Mouse (Mus musculus): ENCODE results near the gene Zfp174.

The Zfp174 gene

GRCm38 (mm10) chr16:3884201-3885064 is 37.4 kb downstream of the Zfp174 start, which contains the start of the genes Zfp597 and Gm20695:
Gene Zfp597 (minus strand): TSS chr16:3884561.
Gene Gm20695 (plus strand): TSS chr16:3884648.
- DNase-seq: peak; percentile 94

GRCm38 (mm10) chr16:3885065-3885670 is 38.1 kb downstream of the Zfp174 start:
- DNase-seq: no peak

- no peak for DNase-seq
Measured at GRCm38 (mm10) chr16:3891621-3892295, 44.7 kb downstream of the Zfp174 start.

GRCm38 (mm10) chr16:3893739-3894138 is 46.7 kb downstream of the Zfp174 start:
- DNase-seq: no peak

GRCm38 (mm10) chr16:3895173-3895792 is 48.2 kb downstream of the Zfp174 start:
- no peak for DNase-seq

GRCm38 (mm10) chr16:3896046-3896445 is 49.0 kb downstream of the Zfp174 start:
- no peak for DNase-seq

GRCm38 (mm10) chr16:3896553-3896952 is 49.5 kb downstream of the Zfp174 start:
- DNase-seq: no peak

- DNase-seq: no peak
Measured at GRCm38 (mm10) chr16:3907471-3907870, 60.4 kb downstream of the Zfp174 start.

Measured in right cerebral cortex, postnatal 14 days (tissue).